Mouse (Mus musculus) heart, postnatal 0 days (tissue): Measurements from ENCODE around the gene Smim1. TPM values are rescaled to one million over a fixed set of nuclear protein-coding genes. Genes with fewer than 3 reads are reported as not detected.

ENCODE experiments used
- ATAC-seq: fragments of 200-750 bp; cut with Nextera tagmentation; 2 replicates; pipeline ENCODE4 v1.8.0; 2017; ENCODE audit warnings: low read depth, moderate number of reproducible peaks, moderate library complexity; ENCODE audit not compliant: insufficient read depth
- DNase-seq: peaks from one replicate; pipeline ENCODE4 v3.0.0-alpha.2; 2016; ENCODE audit warnings: low spot score
- H3K27ac ChIP-seq: fragments of 300-500 bp; sonication (generic); 2 replicates; pipeline ENCODE4 v1.5.1; 2014; ENCODE audit warnings: low read depth, mild to moderate bottlenecking
- H3K27me3 ChIP-seq: fragments of 300-500 bp; sonication (generic); 2 replicates; pipeline ENCODE4 v1.6.1; 2014; ENCODE audit warnings: low read length, mixed read lengths; ENCODE audit not compliant: control insufficient read depth, insufficient read depth
- H3K36me3 ChIP-seq: fragments of 300-500 bp; sonication (generic); replicated peaks from 2 replicates; pipeline ENCODE4 v1.6.1; 2014; ENCODE audit warnings: low read length, mixed read lengths; ENCODE audit not compliant: control insufficient read depth, insufficient read depth
- H3K4me1 ChIP-seq: fragments of 300-500 bp; sonication (generic); 2 replicates; pipeline ENCODE4 v1.6.1; 2014; ENCODE audit warnings: antibody characterized with exemption; ENCODE audit not compliant: control insufficient read depth, insufficient read depth
- H3K4me2 ChIP-seq: fragments of 300-500 bp; sonication (generic); 2 replicates; pipeline ENCODE4 v1.6.1; 2014; ENCODE audit warnings: low read depth, mild to moderate bottlenecking, low read length, moderate library complexity
- H3K4me3 ChIP-seq: fragments of 300-500 bp; sonication (generic); 2 replicates; pipeline ENCODE4 v1.5.1; 2014; ENCODE audit warnings: low read depth, low read length
- H3K9ac ChIP-seq: fragments of 300-500 bp; sonication (generic); replicated peaks from 2 replicates; pipeline ENCODE4 v1.6.1; 2014; ENCODE audit warnings: low read depth, low read length, mixed read lengths
- H3K9me3 ChIP-seq: fragments of 300-500 bp; sonication (generic); replicated peaks from 2 replicates; pipeline ENCODE4 v1.6.1; 2016; ENCODE audit warnings: low read length; ENCODE audit not compliant: control insufficient read depth
- CTCF ChIP-seq: IDR thresholded peaks from 2 replicates; pipeline ENCODE4 v1.5.1; 2016; ENCODE audit warnings: antibody characterized with exemption, control low read depth, low read depth
- EP300 ChIP-seq: IDR thresholded peaks from 2 replicates; pipeline ENCODE4 v1.6.1; 2016; ENCODE audit warnings: antibody characterized with exemption, low read depth
- WGBS: fragments of 180-500 bp; shearing (Covaris S2); extraction: QIAGEN DNeasy Blood & Tissue Kit; methylation state at CpG from one replicate; pipeline ENCODE4 v1.1.7; 2014; 5-methylcytosine and 5-hydroxymethylcytosine counted together
- polyA plus RNA-seq: library from polyadenylated mRNA; unstranded; fragments of >200 nt; fragmentation: Nextera tagmentation; extraction: Ambion mirVana; gene quantifications from 2 replicates; pipeline ENCODE4 v1.2.1, GENCODE M21; 2015
- total RNA-seq: library from RNA; depleted of rRNA; stranded (reverse); fragments of >200 nt; gene quantifications from 2 replicates; pipeline ENCODE4 v1.2.3, GENCODE M21; 2014; ENCODE audit warnings: low replicate concordance

The Smim1 gene
- total and polyA plus RNA-seq, 2 experiments from 2014 or later: 15.9 to 23.8 TPM

DNA sequence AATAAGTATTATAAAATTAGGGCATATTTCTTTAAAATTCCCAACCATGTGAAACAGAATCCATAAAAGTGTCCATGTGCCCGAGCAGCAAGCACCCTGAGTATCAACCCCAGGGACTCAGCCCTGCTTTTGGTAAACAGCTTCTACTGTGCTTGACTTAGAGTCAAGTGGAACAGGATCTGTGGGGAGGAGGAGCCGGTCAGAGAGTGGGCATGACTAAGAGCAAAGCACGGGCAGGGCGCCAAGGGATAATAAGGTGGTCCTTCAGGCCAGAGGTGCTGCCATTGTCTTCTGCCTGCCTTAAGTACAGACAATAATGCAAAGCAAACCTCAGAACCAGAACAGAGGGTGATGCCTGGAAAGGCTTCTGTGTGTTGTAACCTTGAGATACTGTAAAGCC, 18.3 kb downstream of the Smim1 start:
- WGBS: 57% methylated on average over 4 of the region's 4 CpGs
- H3K27ac ChIP-seq: no peak overlapping the region
- no peak for DNase-seq
- H3K4me1 ChIP-seq: peaks cover 10% of the 10 kb centered on the region
- no peak overlapping the region for H3K4me2 ChIP-seq
- TF ChIP-seq EP300 (no peak), CTCF (no peak)
- H3K9ac ChIP-seq: no peak overlapping the region
- H3K9me3 ChIP-seq: no peaks in the 10 kb centered on the region
- peaks cover 42% of the 10 kb centered on the region for H3K36me3 ChIP-seq
- no peaks in the 10 kb centered on the region for H3K27me3 ChIP-seq
- H3K4me3 ChIP-seq: no peak overlapping the region
- no peak for ATAC-seq

DNA sequence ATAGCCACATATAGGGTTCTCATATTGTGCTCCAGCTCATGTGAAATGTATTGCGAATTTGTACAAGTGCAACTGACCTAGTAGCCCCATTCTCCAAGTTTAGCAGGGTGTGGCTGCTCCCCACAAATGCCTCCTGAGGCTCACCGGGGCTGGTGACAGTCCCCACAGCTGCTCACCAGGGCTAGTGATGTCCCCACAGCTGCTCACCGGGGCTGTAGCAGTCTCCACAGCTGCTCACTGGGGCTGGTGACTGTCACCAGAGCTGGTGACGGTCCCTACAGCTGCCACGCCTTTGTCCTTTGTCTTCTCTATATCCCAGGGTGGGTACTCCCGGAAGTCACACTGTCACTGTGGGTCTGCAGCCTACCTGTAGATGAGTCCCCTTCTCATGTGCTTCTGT, 19.8 kb downstream of the Smim1 start:
- peaks cover 3% of the 10 kb centered on the region; the same call in 1 of the 2 replicates for H3K4me1 ChIP-seq
- H3K36me3 ChIP-seq: peaks cover 50% of the 10 kb centered on the region
- WGBS: 88% methylated on average over 6 of the region's 6 CpGs
- H3K27me3 ChIP-seq: no peaks in the 10 kb centered on the region
- DNase-seq (no peak), ATAC-seq (no peak)
- no peaks in the 10 kb centered on the region for H3K9me3 ChIP-seq
- H3K4me2 ChIP-seq: no peak overlapping the region
- H3K4me3 ChIP-seq: no peak overlapping the region
- no peak overlapping the region for H3K27ac ChIP-seq
- no peak for TF ChIP-seq CTCF
- no peak for TF ChIP-seq EP300
- H3K9ac ChIP-seq: no peak overlapping the region

DNA sequence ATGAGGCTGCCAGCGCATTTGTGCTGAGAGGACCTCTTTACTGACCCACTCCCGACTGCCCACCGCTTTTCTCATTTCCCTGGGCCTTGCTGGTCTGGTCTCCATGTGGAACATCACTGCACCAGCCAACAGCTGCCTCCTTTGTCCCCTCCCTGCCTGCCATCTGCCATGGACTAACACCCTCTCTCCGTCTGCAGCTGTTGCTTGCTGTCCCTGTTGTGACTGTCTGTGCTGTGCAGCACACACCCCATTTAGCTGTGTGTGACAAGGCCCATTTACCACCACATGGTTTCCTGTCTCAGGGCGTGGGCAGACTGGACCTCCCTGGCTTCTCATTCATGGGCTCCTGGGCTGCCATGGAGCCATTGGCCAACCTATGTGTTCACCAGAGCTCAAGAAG, 20.5 kb downstream of the Smim1 start:
- no peaks in the 10 kb centered on the region for H3K27me3 ChIP-seq
- H3K9ac ChIP-seq: no peak overlapping the region
- H3K4me2 ChIP-seq: no peak overlapping the region
- TF ChIP-seq EP300 (no peak), CTCF (no peak)
- H3K9me3 ChIP-seq: no peaks in the 10 kb centered on the region
- no peaks in the 10 kb centered on the region for H3K4me1 ChIP-seq
- DNase-seq (no peak), ATAC-seq (no peak)
- no peak overlapping the region for H3K27ac ChIP-seq
- 92% methylated on average over 5 of the region's 5 CpGs for WGBS
- H3K36me3 ChIP-seq: peaks cover 50% of the 10 kb centered on the region
- no peak overlapping the region for H3K4me3 ChIP-seq

DNA sequence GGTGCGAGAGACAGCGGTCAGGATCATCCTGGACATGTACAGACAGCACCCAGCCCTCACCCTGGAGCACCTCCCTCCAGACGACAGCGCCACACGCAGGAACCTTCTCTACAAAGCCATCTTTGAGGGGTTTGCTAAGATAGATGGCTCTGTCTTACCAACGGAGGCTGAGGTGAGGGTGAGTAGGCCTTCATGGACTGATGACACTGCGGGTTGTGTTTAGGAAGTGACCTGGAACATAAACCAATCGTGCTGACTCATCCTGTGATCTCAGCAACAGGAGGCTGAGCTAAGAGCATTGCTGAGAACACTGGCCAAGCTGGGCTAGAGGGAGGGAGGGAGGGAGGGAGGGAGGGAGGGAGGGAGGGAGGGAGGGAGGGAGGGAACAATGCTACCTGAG, 32.5 kb downstream of the Smim1 start:
- WGBS: 89% methylated on average over 8 of the region's 8 CpGs
- no peaks in the 10 kb centered on the region for H3K9me3 ChIP-seq
- no peak overlapping the region for H3K4me2 ChIP-seq
- peaks cover 87% of the 10 kb centered on the region for H3K36me3 ChIP-seq
- TF ChIP-seq CTCF (no peak), EP300 (no peak)
- H3K27ac ChIP-seq: no peak overlapping the region
- DNase-seq: no peak
- no peaks in the 10 kb centered on the region for H3K27me3 ChIP-seq
- no peak for ATAC-seq
- H3K9ac ChIP-seq: no peak overlapping the region
- no peaks in the 10 kb centered on the region for H3K4me1 ChIP-seq
- no peak overlapping the region for H3K4me3 ChIP-seq

DNA sequence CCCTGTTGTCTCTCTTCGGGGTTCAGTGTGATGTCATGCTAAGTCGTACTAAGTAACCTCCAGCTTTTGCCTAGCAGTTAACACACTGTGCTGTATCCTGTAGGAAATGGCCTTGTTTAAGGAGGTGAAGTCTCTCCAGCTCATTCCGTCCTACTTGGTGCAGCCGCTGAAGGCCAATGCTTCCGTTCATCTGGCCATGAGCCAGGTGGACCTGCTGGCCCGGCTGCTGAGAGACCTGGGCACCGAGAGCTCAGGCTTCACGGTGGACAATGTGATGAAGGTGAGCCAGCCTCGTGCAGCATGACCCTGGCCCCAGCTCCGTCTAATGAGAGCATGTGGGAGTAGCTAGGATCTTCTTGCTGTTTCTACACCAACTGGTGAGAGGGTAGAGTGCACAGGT, 33.3 kb downstream of the Smim1 start:
- no peak for TF ChIP-seq EP300
- TF ChIP-seq CTCF: no peak
- ATAC-seq (no peak; the same call in 1 of the 2 replicates), DNase-seq (no peak)
- 85% methylated on average over 10 of the region's 10 CpGs for WGBS
- Histone ChIP-seq H3K9me3 (no peaks in the 10 kb centered on the region), H3K36me3 (peaks cover 87% of the 10 kb centered on the region), H3K4me3 (no peak overlapping the region), H3K4me1 (no peaks in the 10 kb centered on the region), H3K27ac (no peak overlapping the region), H3K4me2 (no peak overlapping the region), H3K27me3 (no peaks in the 10 kb centered on the region), H3K9ac (no peak overlapping the region)

DNA sequence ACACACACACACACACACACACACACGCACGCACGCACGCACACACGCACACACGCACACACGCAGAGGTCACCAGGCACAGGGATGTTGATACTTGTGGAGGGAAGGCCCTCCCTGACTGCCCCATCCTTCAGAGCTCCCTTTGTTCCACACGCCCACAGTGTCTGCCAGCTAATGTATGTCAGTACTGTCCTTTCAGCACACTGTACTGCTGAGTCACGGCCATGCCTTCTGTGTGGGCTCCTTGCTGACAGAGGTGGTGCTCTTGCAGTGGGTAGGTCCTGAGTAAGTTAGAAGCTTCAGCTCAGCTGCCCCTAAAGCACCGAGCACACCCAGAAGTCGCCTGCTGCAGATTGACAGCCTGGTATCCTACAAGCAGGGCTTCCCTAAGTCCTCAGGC, 45.6 kb downstream of the Smim1 start:
- ATAC-seq (no peak), DNase-seq (no peak)
- Histone ChIP-seq H3K9me3 (no peaks in the 10 kb centered on the region), H3K27ac (no peak overlapping the region), H3K4me3 (no peak overlapping the region), H3K9ac (no peak overlapping the region), H3K36me3 (peaks cover 62% of the 10 kb centered on the region), H3K27me3 (no peaks in the 10 kb centered on the region), H3K4me1 (peaks cover 7% of the 10 kb centered on the region; the same call in 1 of the 2 replicates), H3K4me2 (no peak overlapping the region)
- 91% methylated on average over 11 of the region's 11 CpGs for WGBS
- TF ChIP-seq CTCF: no peak
- TF ChIP-seq EP300: no peak
